Mouse (Mus musculus) lung, postnatal 0 days (tissue): ENCODE measurements around the gene Olfr518. TPM values are rescaled to one million over a fixed set of nuclear protein-coding genes. Genes with fewer than 3 reads are reported as not detected.
A peak's percentile ranks its signal among the peaks of the same experiment; 100 is the strongest.

Experiments used
- ATAC-seq: fragments of 200-750 bp; cut with Nextera tagmentation; 2 replicates; pipeline ENCODE4 v1.8.0; 2017; ENCODE audit warnings: moderate library complexity
- DNase-seq: peaks from one replicate; pipeline ENCODE4 v3.0.0-alpha.2; 2016; ENCODE audit warnings: low spot score
- H3K27ac ChIP-seq: fragments of 300-500 bp; sonication (generic); 2 replicates; pipeline ENCODE4 v1.5.1; 2014; ENCODE audit warnings: antibody characterized with exemption, mild to moderate bottlenecking, low read length, mixed read lengths
- H3K27me3 ChIP-seq: fragments of 300-500 bp; sonication (generic); replicated peaks from 2 replicates; pipeline ENCODE4 v1.6.1; 2014; ENCODE audit warnings: low read length, mixed read lengths; ENCODE audit not compliant: insufficient read depth
- H3K36me3 ChIP-seq: fragments of 300-500 bp; sonication (generic); 2 replicates; pipeline ENCODE4 v1.6.1; 2014; ENCODE audit warnings: low read length, mixed read lengths; ENCODE audit not compliant: insufficient read depth
- H3K4me1 ChIP-seq: fragments of 300-500 bp; sonication (generic); 2 replicates; pipeline ENCODE4 v1.6.1; 2014; ENCODE audit warnings: antibody characterized with exemption, low read depth, low read length, mixed read lengths; ENCODE audit not compliant: insufficient read depth
- H3K4me2 ChIP-seq: fragments of 300-500 bp; sonication (generic); replicated peaks from 2 replicates; pipeline ENCODE4 v1.6.1; 2014; ENCODE audit warnings: low read depth, mild to moderate bottlenecking, low read length, moderate library complexity, mixed read lengths
- H3K4me3 ChIP-seq: fragments of 300-500 bp; sonication (generic); 2 replicates; pipeline ENCODE4 v1.5.1; 2014; ENCODE audit warnings: low read depth, low read length
- H3K9ac ChIP-seq: fragments of 300-500 bp; sonication (generic); replicated peaks from 2 replicates; pipeline ENCODE4 v1.6.1; 2014; ENCODE audit warnings: low read depth, mild to moderate bottlenecking
- H3K9me3 ChIP-seq: fragments of 300-500 bp; sonication (generic); 2 replicates; pipeline ENCODE4 v1.6.1; 2016; ENCODE audit warnings: low read length, mixed read lengths
- CTCF ChIP-seq: IDR thresholded peaks from 2 replicates; pipeline ENCODE4 v1.5.1; 2016; ENCODE audit warnings: antibody characterized with exemption, mild to moderate bottlenecking
- EP300 ChIP-seq: IDR thresholded peaks from 2 replicates; pipeline ENCODE4 v1.6.1; 2016; ENCODE audit warnings: antibody characterized with exemption, mild to moderate bottlenecking, control low read depth
- WGBS: fragments of 180-500 bp; shearing (Covaris S2); extraction: QIAGEN DNeasy Blood & Tissue Kit; methylation state at CpG from one replicate; pipeline ENCODE4 v1.1.7; 2014; 5-methylcytosine and 5-hydroxymethylcytosine counted together
- polyA plus RNA-seq: library from polyadenylated mRNA; unstranded; fragments of >200 nt; fragmentation: Nextera tagmentation; extraction: Ambion mirVana; gene quantifications from 2 replicates; pipeline ENCODE4 v1.2.1, GENCODE M21; 2015

Gene Olfr518
- not detected in 2 replicates for polyA plus RNA-seq

DNA sequence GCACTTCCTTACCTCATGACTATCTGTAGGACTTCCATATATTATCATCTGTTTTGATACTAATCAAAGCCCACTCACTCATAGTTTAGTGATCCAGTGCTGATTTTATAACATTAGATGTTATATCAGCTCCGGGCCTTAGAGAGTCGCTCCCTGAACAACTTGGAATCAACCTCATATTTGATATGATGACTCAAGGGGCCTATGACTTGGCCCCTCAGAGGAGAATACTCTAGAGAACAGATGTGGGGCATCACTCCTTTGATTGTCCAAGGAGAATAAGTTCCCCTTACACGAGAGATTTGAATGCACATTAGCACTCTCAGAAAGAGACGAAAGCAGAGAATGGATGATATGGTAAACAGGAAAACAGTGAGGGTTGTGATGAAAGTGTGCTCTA is at the start of gene Olfr518:
Gene Olfr518 (minus strand): TSS at position 101 of the 400 bp plus-strand sequence.
- Histone ChIP-seq H3K9ac (no peak within 1 kb of the TSS), H3K4me1 (no peaks in the 10 kb centered on the region), H3K27me3 (no peaks in the 10 kb centered on the region), H3K36me3 (no peaks in the 10 kb centered on the region), H3K4me3 (no peak within 1 kb of the TSS), H3K4me2 (no peak within 1 kb of the TSS), H3K9me3 (no peaks in the 10 kb centered on the region), H3K27ac (no peak within 1 kb of the TSS)
- WGBS: 70% methylated on average over 4 of the region's 4 CpGs
- DNase-seq: no peak
- TF ChIP-seq CTCF: no peak
- no peak for TF ChIP-seq EP300
- no peak for ATAC-seq

DNA sequence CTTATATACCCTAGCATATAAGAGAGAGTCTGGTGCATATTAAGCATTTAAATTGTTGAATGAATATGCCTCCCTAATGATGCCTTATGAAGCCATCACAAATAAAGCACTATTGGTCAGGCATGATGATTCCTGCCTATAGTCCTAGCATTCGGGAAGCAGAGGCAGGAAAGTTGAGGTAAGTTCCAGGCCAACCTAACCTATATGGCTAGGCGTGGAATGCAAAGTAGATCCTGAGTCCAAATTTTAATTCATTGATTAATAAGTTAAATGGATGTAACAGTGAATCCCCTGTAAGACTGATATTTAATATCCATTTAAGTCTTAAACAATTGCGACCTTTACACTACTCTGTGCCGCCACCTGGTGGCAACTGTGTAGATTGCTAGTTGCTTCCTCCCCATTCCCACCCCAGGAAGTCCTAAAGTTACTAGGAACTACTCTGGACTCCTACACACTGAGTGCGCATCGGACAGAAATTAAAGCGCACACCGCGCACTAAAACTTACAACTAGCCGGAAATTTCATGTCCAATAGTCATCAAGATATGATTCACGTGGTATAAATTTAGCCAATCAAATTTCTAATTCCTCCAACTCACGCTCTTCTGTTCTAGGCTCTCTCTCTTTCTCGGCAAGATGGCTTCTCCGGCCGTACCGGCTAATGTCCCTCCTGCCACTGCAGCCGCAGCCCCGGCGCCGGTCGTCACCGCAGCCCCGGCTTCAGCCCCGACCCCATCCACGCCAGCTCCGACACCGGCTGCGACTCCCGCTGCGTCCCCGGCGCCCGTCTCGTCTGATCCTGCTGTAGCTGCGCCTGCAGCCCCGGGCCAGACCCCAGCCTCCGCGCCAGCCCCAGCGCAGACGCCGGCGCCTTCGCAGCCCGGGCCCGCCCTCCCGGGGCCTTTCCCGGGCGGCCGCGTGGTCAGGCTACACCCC is 49.3 kb upstream of the Olfr518 start, which contains the start of gene Eif3f:
Gene Eif3f (plus strand): TSS at position 624 of the 938 bp plus-strand sequence.
- H3K27me3 ChIP-seq: no peaks in the 10 kb centered on the region
- H3K9ac ChIP-seq: peak within 1 kb of the TSS; percentile 98
- peak within 1 kb of the TSS; percentile 79 for H3K4me2 ChIP-seq
- DNase-seq (peak; percentile 99), ATAC-seq (peak; percentile 99)
- no peaks in the 10 kb centered on the region for H3K9me3 ChIP-seq
- peak within 1 kb of the TSS; percentile 94 for H3K4me3 ChIP-seq
- WGBS: 2% methylated on average over 50 of the region's 50 CpGs
- TF ChIP-seq EP300 (peak; percentile 40; the same call in 1 of the 2 replicates), CTCF (peak; percentile 95)
- H3K4me1 ChIP-seq: peaks cover 12% of the 10 kb centered on the region; the same call in 1 of the 2 replicates
- peaks cover 11% of the 10 kb centered on the region for H3K36me3 ChIP-seq
- H3K27ac ChIP-seq: peak within 1 kb of the TSS; percentile 91

- ATAC-seq (no peak), DNase-seq (no peak)
- TF ChIP-seq EP300 (no peak), CTCF (no peak)
- Histone ChIP-seq H3K4me1 (peaks cover 2% of the 10 kb centered on the region; the same call in 1 of the 2 replicates), H3K9ac (no peak within 1 kb of the TSS), H3K9me3 (no peaks in the 10 kb centered on the region), H3K36me3 (no peaks in the 10 kb centered on the region), H3K4me2 (no peak within 1 kb of the TSS), H3K27me3 (no peaks in the 10 kb centered on the region), H3K27ac (no peak within 1 kb of the TSS), H3K4me3 (no peak within 1 kb of the TSS)
- 46% methylated on average over 6 of the region's 6 CpGs for WGBS
These were observed 45.1 kb upstream of the Olfr518 start, which contains the start of gene Nlrp10 for GRCm38 (mm10) chr7:108929726-108930393. TSS of gene Nlrp10 (minus strand) at chr7:108930178.

DNA sequence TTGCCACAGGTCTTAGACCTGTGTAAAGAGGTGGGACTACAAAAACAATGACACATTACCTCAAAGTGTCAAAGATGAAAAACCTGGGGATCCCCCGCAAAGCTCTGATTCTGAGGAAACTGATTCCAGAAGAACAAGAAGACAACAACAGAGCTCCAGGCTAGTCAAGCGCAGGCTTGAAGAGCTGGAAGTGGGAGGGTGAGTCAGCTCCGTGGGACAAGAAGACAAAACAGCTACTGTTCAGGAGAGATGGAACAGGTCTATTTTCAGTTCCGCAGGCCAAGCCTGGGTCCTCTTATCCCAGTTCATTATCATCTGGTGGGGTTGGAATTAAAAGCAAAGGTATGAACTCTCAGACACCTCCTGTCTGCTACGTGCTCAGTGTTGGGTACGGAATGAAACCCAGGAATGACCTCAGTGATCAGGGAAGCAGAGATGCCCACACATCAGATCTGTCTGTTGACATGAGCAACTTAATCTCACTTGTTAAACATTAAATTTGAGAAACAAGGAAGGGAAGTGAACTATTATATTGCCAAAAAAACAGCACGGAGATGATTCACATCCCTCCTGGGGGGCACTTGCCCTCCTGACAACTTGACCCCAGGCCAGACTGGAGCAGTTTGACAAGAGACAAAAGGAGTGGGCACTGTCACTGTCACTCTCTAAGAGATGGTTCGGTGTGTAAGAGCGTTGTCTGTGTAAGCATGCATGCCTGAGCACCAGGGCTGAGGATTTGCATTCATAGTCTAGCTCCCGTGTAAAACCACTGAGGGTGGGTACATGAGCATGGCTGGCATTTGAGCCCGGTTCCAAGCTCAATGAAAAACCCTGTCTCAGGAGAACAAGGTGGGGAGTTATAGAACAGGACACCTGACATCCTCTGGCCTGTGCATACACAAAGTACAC is 43.7 kb upstream of the Olfr518 start:
- TF ChIP-seq CTCF (no peak), EP300 (no peak)
- Histone ChIP-seq H3K27me3 (no peaks in the 10 kb centered on the region), H3K4me3 (no peak overlapping the region), H3K4me1 (no peaks in the 10 kb centered on the region), H3K9ac (no peak overlapping the region), H3K27ac (no peak overlapping the region), H3K9me3 (no peaks in the 10 kb centered on the region), H3K4me2 (no peak overlapping the region), H3K36me3 (no peaks in the 10 kb centered on the region)
- no peak for DNase-seq
- 74% methylated on average over 11 of the region's 11 CpGs for WGBS
- ATAC-seq: no peak

- Histone ChIP-seq H3K36me3 (no peaks in the 10 kb centered on the region), H3K27ac (no peak overlapping the region), H3K4me3 (no peak overlapping the region), H3K9me3 (no peaks in the 10 kb centered on the region), H3K4me2 (no peak overlapping the region), H3K4me1 (no peaks in the 10 kb centered on the region), H3K27me3 (no peaks in the 10 kb centered on the region), H3K9ac (no peak overlapping the region)
- DNase-seq: no peak
- no peak for ATAC-seq
- WGBS: 60% methylated on average over 4 of the region's 4 CpGs
- TF ChIP-seq CTCF (no peak), EP300 (no peak)
These were observed 42.2 kb upstream of the Olfr518 start for GRCm38 (mm10) chr7:108927043-108927442.
